Mouse (Mus musculus) retina, embryonic 14.5 days (tissue): ENCODE data around the gene Ccdc144b.

Experiments
- DNase-seq: peaks from one replicate; pipeline ENCODE4 v3.0.0-alpha.2; 2015; ENCODE audit warnings: low spot score

The Ccdc144b gene

GRCm38 (mm10) chr3:36025732-36026131 lies 27.6 kb downstream of the Ccdc144b start:
- DNase-seq = no peak

GRCm38 (mm10) chr3:36011239-36011638 lies 42.1 kb downstream of the Ccdc144b start:
- no peak for DNase-seq

GRCm38 (mm10) chr3:36008411-36009154 lies 44.8 kb downstream of the Ccdc144b start:
- DNase-seq = no peak

- no peak for DNase-seq
Observed at GRCm38 (mm10) chr3:36004028-36004895, 49.1 kb downstream of the Ccdc144b start.

GRCm38 (mm10) chr3:36000275-36001239 lies 52.8 kb downstream of the Ccdc144b start, which contains the start of gene Mccc1:
Gene Mccc1, minus strand, starts transcription at chr3:36000678.
- DNase-seq = peak; percentile 94

- no peak for DNase-seq
Observed at GRCm38 (mm10) chr3:35994552-35995531, 58.5 kb downstream of the Ccdc144b start.

- no peak for DNase-seq
Observed at GRCm38 (mm10) chr3:35990715-35991114, 62.6 kb downstream of the Ccdc144b start.

- DNase-seq = no peak
Observed at GRCm38 (mm10) chr3:35988031-35988430, 65.3 kb downstream of the Ccdc144b start.

- no peak for DNase-seq
Observed at GRCm38 (mm10) chr3:35986266-35986665, 67.1 kb downstream of the Ccdc144b start.

GRCm38 (mm10) chr3:35973551-35973950 lies 79.8 kb downstream of the Ccdc144b start:
- DNase-seq = peak; percentile 45

- DNase-seq = peak; percentile 63
Observed at GRCm38 (mm10) chr3:35972985-35973384, 80.4 kb downstream of the Ccdc144b start.

GRCm38 (mm10) chr3:35971149-35971548 lies 82.2 kb downstream of the Ccdc144b start:
- DNase-seq = no peak

- DNase-seq = no peak
Observed at GRCm38 (mm10) chr3:35970441-35970840, 82.9 kb downstream of the Ccdc144b start.

- DNase-seq = no peak
Observed at GRCm38 (mm10) chr3:35967366-35967921, 85.9 kb downstream of the Ccdc144b start.

GRCm38 (mm10) chr3:35966493-35966892 lies 86.9 kb downstream of the Ccdc144b start:
- no peak for DNase-seq

- DNase-seq = no peak
Observed at GRCm38 (mm10) chr3:35964928-35965327, 88.4 kb downstream of the Ccdc144b start.

GRCm38 (mm10) chr3:35963921-35964320 lies 89.4 kb downstream of the Ccdc144b start:
- DNase-seq = no peak

- no peak for DNase-seq
Observed at GRCm38 (mm10) chr3:35963401-35963800, 89.9 kb downstream of the Ccdc144b start.

- no peak for DNase-seq
Observed at GRCm38 (mm10) chr3:35962967-35963366, 90.4 kb downstream of the Ccdc144b start.
